Mouse (Mus musculus): ENCODE data around the gene Gm37240. TPM values are rescaled to one million over a fixed set of nuclear protein-coding genes. Genes with fewer than 3 reads are reported as not detected.

Gm37240 gene
- polyA plus RNA-seq, 1 experiment from 2014 or later = 3.0 TPM

GRCm38 (mm10) chr3:85393395-85393794, 493.9 kb downstream of the Gm37240 start:
- 90% methylated on average over 3 of the region's 3 CpGs for WGBS
- H3K4me3 ChIP-seq = no peak overlapping the region
- no peak overlapping the region for H3K27ac ChIP-seq
- no peaks in the 10 kb centered on the region for H3K4me1 ChIP-seq
- H3K27me3 ChIP-seq (ENCODE audit: insufficient read depth, poor library complexity, severe bottlenecking) = no peaks in the 10 kb centered on the region
- peaks cover 3% of the 10 kb centered on the region; the same call in 1 of the 2 replicates for H3K9me3 ChIP-seq
- H3K36me3 ChIP-seq = no peaks in the 10 kb centered on the region
- no peak for DNase-seq (ENCODE audit: low spot score)

GRCm38 (mm10) chr3:85391756-85392155, 495.6 kb downstream of the Gm37240 start:
- Histone ChIP-seq H3K4me1 (0 out of 2 replicates have a peak, but pooled peaks cover 2% of the 10 kb centered on the region), H3K36me3 (no peaks in the 10 kb centered on the region), H3K27me3 (ENCODE audit: insufficient read depth, poor library complexity, severe bottlenecking) (no peaks in the 10 kb centered on the region), H3K9me3 (no peaks in the 10 kb centered on the region; the same call in 1 of the 2 replicates), H3K4me3 (no peak overlapping the region), H3K27ac (no peak overlapping the region)
- 80% methylated on average over 6 of the region's 6 CpGs for WGBS
- DNase-seq (ENCODE audit: low spot score) = no peak

GRCm38 (mm10) chr3:85391111-85391510, 496.2 kb downstream of the Gm37240 start:
- no peaks in the 10 kb centered on the region for H3K27me3 ChIP-seq (ENCODE audit: insufficient read depth, poor library complexity, severe bottlenecking)
- H3K9me3 ChIP-seq = no peaks in the 10 kb centered on the region; the same call in 1 of the 2 replicates
- no peak for DNase-seq (ENCODE audit: low spot score)
- H3K36me3 ChIP-seq = no peaks in the 10 kb centered on the region
- H3K4me3 ChIP-seq = no peak overlapping the region
- no peak overlapping the region for H3K27ac ChIP-seq
- WGBS = 85% methylated on average over 2 of the region's 2 CpGs
- H3K4me1 ChIP-seq = 0 out of 2 replicates have a peak, but pooled peaks cover 2% of the 10 kb centered on the region

- Histone ChIP-seq H3K4me3 (no peak overlapping the region), H3K36me3 (no peaks in the 10 kb centered on the region), H3K27ac (no peak overlapping the region), H3K27me3 (ENCODE audit: insufficient read depth, poor library complexity, severe bottlenecking) (no peaks in the 10 kb centered on the region), H3K4me1 (0 out of 2 replicates have a peak, but pooled peaks cover 2% of the 10 kb centered on the region), H3K9me3 (no peaks in the 10 kb centered on the region)
- no peak for DNase-seq (ENCODE audit: low spot score)
Observed at GRCm38 (mm10) chr3:85385371-85385770, 501.9 kb downstream of the Gm37240 start.

GRCm38 (mm10) chr3:85383330-85383729, 504.0 kb downstream of the Gm37240 start:
- no peak for DNase-seq (ENCODE audit: low spot score)
- Histone ChIP-seq H3K4me3 (no peak overlapping the region), H3K27ac (no peak overlapping the region), H3K4me1 (peaks cover 10% of the 10 kb centered on the region), H3K36me3 (no peaks in the 10 kb centered on the region), H3K9me3 (no peaks in the 10 kb centered on the region), H3K27me3 (ENCODE audit: insufficient read depth, poor library complexity, severe bottlenecking) (no peaks in the 10 kb centered on the region)
- WGBS = 74% methylated on average over 3 of the region's 3 CpGs

- Histone ChIP-seq H3K36me3 (no peaks in the 10 kb centered on the region), H3K27me3 (ENCODE audit: insufficient read depth, poor library complexity, severe bottlenecking) (no peaks in the 10 kb centered on the region), H3K4me1 (peaks cover 18% of the 10 kb centered on the region), H3K4me3 (peak overlapping the region; percentile 3; the same call in 1 of the 2 replicates), H3K27ac (peak overlapping the region; percentile 37; the same call in 1 of the 2 replicates), H3K9me3 (no peaks in the 10 kb centered on the region)
- no peak for DNase-seq (ENCODE audit: low spot score)
- WGBS = 49% methylated on average over 16 of the region's 16 CpGs
Observed at GRCm38 (mm10) chr3:85378703-85379395, 508.5 kb downstream of the Gm37240 start.

GRCm38 (mm10) chr3:85377946-85378702, 509.2 kb downstream of the Gm37240 start:
- Histone ChIP-seq H3K4me1 (peaks cover 22% of the 10 kb centered on the region), H3K36me3 (no peaks in the 10 kb centered on the region), H3K9me3 (no peaks in the 10 kb centered on the region), H3K27ac (peak overlapping the region; percentile 37; the same call in 1 of the 2 replicates), H3K4me3 (no peak overlapping the region; the same call in 1 of the 2 replicates), H3K27me3 (ENCODE audit: insufficient read depth, poor library complexity, severe bottlenecking) (no peaks in the 10 kb centered on the region)
- no peak for DNase-seq (ENCODE audit: low spot score)
- WGBS = 33% methylated on average over 13 of the region's 13 CpGs

GRCm38 (mm10) chr3:85377505-85377904, 509.8 kb downstream of the Gm37240 start:
- H3K36me3 ChIP-seq = no peaks in the 10 kb centered on the region
- H3K27me3 ChIP-seq (ENCODE audit: insufficient read depth, poor library complexity, severe bottlenecking) = no peaks in the 10 kb centered on the region
- no peak for DNase-seq (ENCODE audit: low spot score)
- no peak overlapping the region for H3K27ac ChIP-seq
- no peak overlapping the region for H3K4me3 ChIP-seq
- no peaks in the 10 kb centered on the region for H3K9me3 ChIP-seq
- WGBS = 84% methylated on average over 3 of the region's 3 CpGs
- H3K4me1 ChIP-seq = peaks cover 29% of the 10 kb centered on the region

GRCm38 (mm10) chr3:85376541-85376940, 510.8 kb downstream of the Gm37240 start:
- 87% methylated on average over 2 of the region's 2 CpGs for WGBS
- no peak overlapping the region for H3K27ac ChIP-seq
- H3K4me3 ChIP-seq = no peak overlapping the region
- H3K4me1 ChIP-seq = peaks cover 31% of the 10 kb centered on the region
- H3K9me3 ChIP-seq = no peaks in the 10 kb centered on the region
- H3K27me3 ChIP-seq (ENCODE audit: insufficient read depth, poor library complexity, severe bottlenecking) = no peaks in the 10 kb centered on the region
- no peaks in the 10 kb centered on the region for H3K36me3 ChIP-seq
- DNase-seq (ENCODE audit: low spot score) = no peak

- DNase-seq (ENCODE audit: low spot score) = peak; percentile 88
- H3K4me1 ChIP-seq = peaks cover 40% of the 10 kb centered on the region
- no peaks in the 10 kb centered on the region for H3K9me3 ChIP-seq
- 12% methylated on average over 3 of the region's 3 CpGs for WGBS
- no peak overlapping the region for H3K4me3 ChIP-seq
- no peaks in the 10 kb centered on the region for H3K36me3 ChIP-seq
- peak overlapping the region; percentile 52; the same call in 1 of the 2 replicates for H3K27ac ChIP-seq
- no peaks in the 10 kb centered on the region for H3K27me3 ChIP-seq (ENCODE audit: insufficient read depth, poor library complexity, severe bottlenecking)
Observed at GRCm38 (mm10) chr3:85373039-85373438, 514.3 kb downstream of the Gm37240 start.

GRCm38 (mm10) chr3:85369847-85370246, 517.5 kb downstream of the Gm37240 start:
- Histone ChIP-seq H3K27ac (0 out of 2 replicates have a peak overlapping the region, but pooled peaks have one; percentile 38), H3K36me3 (no peaks in the 10 kb centered on the region), H3K4me1 (peaks cover 37% of the 10 kb centered on the region), H3K27me3 (ENCODE audit: insufficient read depth, poor library complexity, severe bottlenecking) (no peaks in the 10 kb centered on the region), H3K4me3 (no peak overlapping the region), H3K9me3 (no peaks in the 10 kb centered on the region)
- 80% methylated on average over 10 of the region's 10 CpGs for WGBS
- DNase-seq (ENCODE audit: low spot score) = no peak

- 57% methylated on average over 5 of the region's 5 CpGs for WGBS
Observed at GRCm38 (mm10) chr3:85369157-85369556, 518.2 kb downstream of the Gm37240 start.

More at GRCm38 (mm10) chr3:85369157-85369556, 518.2 kb downstream of the Gm37240 start:
- Histone ChIP-seq H3K9me3 (no peaks in the 10 kb centered on the region), H3K4me3 (no peak overlapping the region), H3K4me1 (peaks cover 37% of the 10 kb centered on the region), H3K36me3 (no peaks in the 10 kb centered on the region), H3K27me3 (ENCODE audit: insufficient read depth, poor library complexity, severe bottlenecking) (no peaks in the 10 kb centered on the region), H3K27ac (peak overlapping the region; percentile 38; the same call in 1 of the 2 replicates)
- DNase-seq (ENCODE audit: low spot score) = no peak
